Mouse (Mus musculus): ENCODE measurements around the gene Col4a5.

Gene Col4a5

GRCm38 (mm10) chrX:141475110-141475509, at the start of gene Col4a5:
TSS of gene Col4a5 (plus strand) at chrX:141475385.
- peak; percentile 84 for DNase-seq

DNA sequence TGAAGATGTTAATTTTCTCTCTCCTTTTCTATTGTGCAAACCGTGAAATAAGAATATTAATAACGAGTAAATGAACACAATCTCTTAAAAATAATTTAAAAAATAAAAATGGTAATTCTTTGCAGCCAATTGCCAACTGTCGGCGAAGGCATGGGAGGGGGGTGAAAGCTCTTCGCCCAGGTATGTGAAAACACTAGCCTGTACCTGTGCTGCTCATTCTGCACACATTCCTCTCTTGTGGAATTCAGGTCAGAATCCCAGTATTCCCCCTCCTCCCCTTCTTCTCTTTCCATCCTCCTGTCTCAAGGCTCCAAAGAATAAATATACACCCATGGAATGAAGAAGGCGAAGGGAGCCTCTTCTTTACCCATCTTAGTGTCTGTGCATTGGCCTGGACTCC, 38.4 kb upstream of the Col4a5 start:
- DNase-seq = no peak

DNA sequence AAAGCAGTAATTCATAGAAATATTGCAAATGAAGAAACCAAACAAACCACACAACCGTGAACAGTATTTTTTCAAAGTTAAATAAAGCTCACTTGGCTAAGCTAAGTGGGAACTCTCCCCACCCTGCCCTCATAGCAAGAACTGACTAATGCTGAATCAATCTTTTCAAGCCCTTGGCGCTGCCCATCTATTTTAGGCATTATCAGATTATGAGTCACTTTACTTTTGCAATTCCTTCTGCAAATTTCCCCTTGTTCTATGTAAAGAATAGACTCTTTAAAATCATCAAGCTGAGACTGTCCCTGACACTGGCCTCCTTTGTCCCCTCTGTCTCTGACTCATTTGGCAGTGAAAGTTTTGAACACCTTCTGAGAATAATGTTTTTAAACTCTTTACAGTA, 35.8 kb upstream of the Col4a5 start:
- DNase-seq = no peak

DNA sequence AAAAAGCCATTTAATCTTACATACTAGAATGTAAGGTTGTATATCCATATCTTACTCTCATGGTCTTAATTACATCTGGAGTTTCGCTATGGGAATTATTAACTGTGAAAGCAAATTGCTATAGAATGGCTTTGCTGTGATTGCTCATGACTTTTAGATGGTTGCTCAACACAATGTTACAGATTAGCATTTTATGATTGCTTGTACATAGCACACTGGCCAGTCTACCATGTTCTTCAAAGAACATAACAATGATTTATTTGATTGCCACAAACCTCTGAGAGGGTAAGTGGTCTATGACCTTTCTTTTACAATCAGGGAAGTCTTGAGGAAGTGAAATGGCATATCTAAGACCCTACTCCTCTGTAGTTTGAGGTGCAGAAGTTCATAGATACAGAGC, 27.2 kb upstream of the Col4a5 start:
- DNase-seq = no peak

GRCm38 (mm10) chrX:141473470-141474302, 1.5 kb upstream of the Col4a5 start, which contains the start of gene Col4a6:
TSS of gene Col4a6 (minus strand) at chrX:141474076.
- peak; percentile 14 for DNase-seq

- DNase-seq = peak; percentile 23
Measured at GRCm38 (mm10) chrX:141475566-141476327, 562 bp downstream of the Col4a5 start.

GRCm38 (mm10) chrX:141494545-141494944, 19.4 kb downstream of the Col4a5 start:
- DNase-seq = no peak

- no peak for DNase-seq
Measured at GRCm38 (mm10) chrX:141503125-141503524, 27.9 kb downstream of the Col4a5 start.

- no peak for DNase-seq
Measured at GRCm38 (mm10) chrX:141533447-141533846, 58.3 kb downstream of the Col4a5 start.

GRCm38 (mm10) chrX:141547471-141547870, 72.3 kb downstream of the Col4a5 start:
- DNase-seq = no peak

- DNase-seq = peak; percentile 20
Measured at GRCm38 (mm10) chrX:141590242-141590641, 115.1 kb downstream of the Col4a5 start.

- DNase-seq = no peak
Measured at GRCm38 (mm10) chrX:141721725-141722124, 246.5 kb downstream of the Col4a5 start.

- DNase-seq = no peak
Measured at GRCm38 (mm10) chrX:141723936-141724335, 248.8 kb downstream of the Col4a5 start.

DNA sequence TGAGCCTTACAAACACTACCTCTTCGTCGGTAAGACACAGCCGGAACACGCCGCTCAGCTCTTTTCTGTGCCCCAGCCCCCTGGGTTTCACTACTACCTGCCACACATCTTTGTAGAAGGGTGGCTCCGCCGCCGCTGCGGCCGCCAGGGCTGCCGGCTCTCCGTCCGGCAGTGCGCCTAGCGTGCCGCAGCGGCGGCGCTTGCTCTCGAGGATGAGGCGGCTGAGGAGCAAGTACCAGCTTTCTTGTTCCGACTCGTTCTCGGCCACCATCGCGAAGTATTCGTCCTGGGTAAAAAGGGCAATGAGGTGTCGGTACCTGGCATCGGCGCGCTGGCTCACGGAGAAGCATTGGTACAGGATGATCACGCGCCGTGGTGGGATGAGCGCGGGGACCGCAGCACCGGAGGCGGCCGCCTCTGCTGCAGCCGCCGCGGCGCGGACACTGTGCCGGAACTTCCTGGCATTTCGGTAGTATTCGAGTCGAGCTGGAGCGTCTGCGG, 249.3 kb downstream of the Col4a5 start:
- no peak for DNase-seq

- DNase-seq = no peak
Measured at GRCm38 (mm10) chrX:141724937-141725918, 250.0 kb downstream of the Col4a5 start, which contains the start of gene Irs4. TSS of gene Irs4 (minus strand) at chrX:141725263.

GRCm38 (mm10) chrX:141729570-141729969, 254.4 kb downstream of the Col4a5 start:
- no peak for DNase-seq

Measured in kidney, adult 9 months (tissue).